ENCODE assay signal across 31 mouse cellular contexts in the genomic region with DNA sequence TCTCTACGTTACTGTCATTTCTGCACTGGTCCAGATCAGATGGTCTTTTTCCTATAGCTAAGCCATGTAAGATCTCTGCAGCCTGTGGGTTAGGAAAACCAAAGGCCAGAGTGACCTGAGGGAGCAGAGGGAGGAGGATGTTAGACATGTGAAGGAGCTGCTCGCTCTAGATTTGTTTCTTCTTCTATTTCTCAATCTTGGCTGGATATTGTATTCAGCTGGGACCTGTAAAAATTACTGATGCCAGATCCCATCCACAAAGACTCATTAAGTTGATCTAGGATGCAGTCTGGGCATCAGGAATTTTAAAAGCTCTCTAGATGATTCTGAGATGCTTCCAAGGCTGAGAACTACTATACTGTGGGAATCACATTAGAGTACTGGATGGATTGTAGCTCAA. TPM values are rescaled to one million over a fixed set of nuclear protein-coding genes. Genes with fewer than 3 reads are reported as not detected.
DNase-seq lines count a peak whose midpoint lies in the region; ATAC-seq and TF ChIP-seq lines count a peak whose summit lies in the region.
"Had no signal": no experiment of that assay in that cellular context is flagged by ENCODE, and none has a peak within 500 bp of the region (broad histone marks: within the 10 kb centered on the region; RNA-seq: fewer than 3 reads in every experiment).

No protein-coding gene starts in this region.

- WGBS in lung, embryonic 15.5 days: 87% methylated on average over 2 of the region's 2 CpGs
- WGBS in limb, embryonic 14.5 days: 77% methylated on average over 2 of the region's 2 CpGs

- peak; percentile 24 for DNase-seq in gastrocnemius, adult 2 months
- DNase-seq in gastrocnemius, postnatal 36 days: no peak
- DNase-seq in lung, postnatal 25 days (ENCODE audit: low spot score): no peak
- DNase-seq in 3T3-L1 (ENCODE audit: low read depth, low spot score): peak; percentile 40
- no peak for DNase-seq in limb, embryonic 14.5 days (ENCODE audit: low spot score)
- DNase-seq in embryo, embryonic 11 days: no peak
- DNase-seq: adrenal gland, postnatal 36 days; cerebellum, adult 18-20 months; cerebellum, postnatal 10 days; kidney, adult 9 months; kidney, postnatal 10 days; layer of hippocampus, postnatal 36 days; left cerebral cortex, postnatal 4 days; lung, postnatal 14 days; right cerebral cortex, postnatal 25 days; spleen, adult 18-20 months; thymus, adult 18-20 months; thymus, postnatal 25 days had no signal

- peak overlapping the region; percentile 65 for H3K4me3 ChIP-seq in gastrocnemius, adult 2 months
- H3K4me3 ChIP-seq in lung, embryonic 15.5 days: no peak overlapping the region
- no peak overlapping the region for H3K4me3 ChIP-seq in limb, embryonic 14.5 days (replicated peaks; ENCODE audit: low read length)
- H3K4me3 ChIP-seq: forebrain, embryonic 12.5 days; heart, embryonic 10.5 days; liver, embryonic 15.5 days; megakaryocyte, embryonic 14.5 days; midbrain, embryonic 13.5 days had no signal

- intact Hi-C loops in gastrocnemius, adult 2 months (cut with DNase I): no loop called here
- intact Hi-C loops in gastrocnemius, postnatal 36 days (cut with DNase I): no loop called here

- no peak overlapping the region for H3K4me2 ChIP-seq in lung, embryonic 15.5 days
- H3K4me2 ChIP-seq in limb, embryonic 14.5 days (replicated peaks; ENCODE audit: low read depth, low read length, severe bottlenecking): no peak overlapping the region
- H3K4me2 ChIP-seq: forebrain, embryonic 12.5 days; hindbrain, embryonic 14.5 days; liver, embryonic 15.5 days; midbrain, embryonic 13.5 days had no signal

- peak overlapping the region; percentile 25; the same call in 1 of the 2 replicates for H3K27ac ChIP-seq in gastrocnemius, adult 2 months
- H3K27ac ChIP-seq in lung, embryonic 15.5 days: peak overlapping the region; percentile 44; the same call in 1 of the 2 replicates
- H3K27ac ChIP-seq in limb, embryonic 14.5 days (replicated peaks; ENCODE audit: low read depth, low read length): no peak overlapping the region
- H3K27ac ChIP-seq: forebrain, embryonic 12.5 days; heart, embryonic 10.5 days; hindbrain, embryonic 14.5 days; liver, embryonic 15.5 days; midbrain, embryonic 13.5 days had no signal

- TF ChIP-seq POLR2A in limb, embryonic 14.5 days (IDR thresholded peaks at IDR 0.05; ENCODE audit: borderline replicate concordance, extremely low read depth, insufficient read depth, insufficient read length): no peak

- no peaks in the 10 kb centered on the region for H3K36me3 ChIP-seq in lung, embryonic 15.5 days
- no peaks in the 10 kb centered on the region for H3K36me3 ChIP-seq in limb, embryonic 14.5 days (ENCODE audit: control insufficient read depth, insufficient read depth, low read length)
- H3K36me3 ChIP-seq: forebrain, embryonic 12.5 days; heart, embryonic 10.5 days; liver, embryonic 15.5 days; midbrain, embryonic 13.5 days had no signal

- H3K27me3 ChIP-seq in lung, embryonic 15.5 days: no peaks in the 10 kb centered on the region
- H3K27me3 ChIP-seq in limb, embryonic 14.5 days (ENCODE audit: control insufficient read depth, insufficient read depth, low read length): no peaks in the 10 kb centered on the region
- H3K27me3 ChIP-seq: forebrain, embryonic 12.5 days; midbrain, embryonic 13.5 days had no signal

- no peak overlapping the region for H3K9ac ChIP-seq in lung, embryonic 15.5 days
- H3K9ac ChIP-seq in limb, embryonic 14.5 days (ENCODE audit: low read depth, low read length, severe bottlenecking): no peak overlapping the region
- H3K9ac ChIP-seq: forebrain, embryonic 12.5 days; hindbrain, embryonic 14.5 days; liver, embryonic 15.5 days; midbrain, embryonic 13.5 days had no signal

- ATAC-seq in lung, embryonic 15.5 days (ENCODE audit: borderline replicate concordance, extremely low read depth, low FRiP score, low TSS enrichment): no peak
- ATAC-seq in limb, embryonic 14.5 days (ENCODE audit: low FRiP score, low read depth): 0 out of 2 replicates have a peak, but pooled peaks have one; percentile 14
- ATAC-seq: intestine, postnatal 0 days; midbrain, embryonic 13.5 days had no signal

- peaks cover 12% of the 10 kb centered on the region; the same call in 1 of the 2 replicates for H3K4me1 ChIP-seq in lung, embryonic 15.5 days
- 0 out of 2 replicates have a peak, but pooled peaks cover 5% of the 10 kb centered on the region for H3K4me1 ChIP-seq in limb, embryonic 14.5 days (ENCODE audit: control insufficient read depth, insufficient read depth, low read length)
- H3K4me1 ChIP-seq: liver, embryonic 15.5 days had no signal

- TF ChIP-seq CTCF in gastrocnemius, adult 2 months (IDR thresholded peaks at IDR 0.05): no peak

- H3K9me3 ChIP-seq in lung, embryonic 15.5 days: no peaks in the 10 kb centered on the region
- no peaks in the 10 kb centered on the region for H3K9me3 ChIP-seq in limb, embryonic 14.5 days (ENCODE audit: control insufficient read depth, low read length)
- H3K9me3 ChIP-seq: forebrain, embryonic 12.5 days; heart, embryonic 10.5 days; liver, embryonic 15.5 days; megakaryocyte, embryonic 14.5 days; midbrain, embryonic 13.5 days had no signal

RNA-seq across cellular contexts. Expression of gene Fgf7, which starts 6.2 kb away (rescaled TPM):
- total RNA-seq in gastrocnemius, adult 2 months (2021): 1 to 10 TPM; 4.2 TPM
- total RNA-seq in gastrocnemius, postnatal 36 days (2021): 1 to 10 TPM; 2.0 to 3.0 TPM
- polyA plus RNA-seq in lung, embryonic 15.5 days (2015; fragmentation: Nextera tagmentation; extraction: Ambion mirVana): 10.2 and 11.7 TPM in 2 replicates
- 11.8 and 13.2 TPM in 2 replicates for polyA plus RNA-seq in limb, embryonic 14.5 days (2012; rRNA removed)
- polyA plus RNA-seq in limb, embryonic 14.5 days (2014; fragmentation: Nextera tagmentation; extraction: Ambion mirVana): 13.1 and 15.7 TPM in 2 replicates
- total RNA-seq: common myeloid progenitor, adult 5-6 weeks; hematopoietic stem cell, adult 5-6 weeks; liver, adult 2 months; MEL; neutrophil, adult 5-6 weeks had no signal
- polyA plus RNA-seq: liver, adult 2 months had no signal

Comparison
In these comparisons a context has a peak if more than half of its experiments do, and no peak if none do; other contexts are left out.
1. DNase-seq: peak in gastrocnemius, adult 2 months (single experiment) and 3T3-L1 (single experiment); none in gastrocnemius, postnatal 36 days (0 of 2), lung, postnatal 25 days (single experiment), limb, embryonic 14.5 days (single experiment) and embryo, embryonic 11 days (single experiment).